Mouse (Mus musculus) forebrain, embryonic 14.5 days (tissue): ENCODE results near the gene 4930522H14Rik. TPM values are rescaled to one million over a fixed set of nuclear protein-coding genes. Genes with fewer than 3 reads are reported as not detected.

Experiments
- ATAC-seq: fragments of 200-750 bp; cut with Nextera tagmentation; 2 replicates; pipeline ENCODE4 v1.8.0; 2017; ENCODE audit warnings: mild to moderate bottlenecking, moderate library complexity
- DNase-seq: peaks from one replicate; pipeline ENCODE4 v3.0.0-alpha.2; 2015; ENCODE audit warnings: low spot score
- H3K27ac ChIP-seq: fragments of 300-500 bp; sonication (generic); 2 replicates; pipeline ENCODE4 v1.5.1; 2014; ENCODE audit warnings: low read depth, mild to moderate bottlenecking, control low read depth, low read length, moderate library complexity
- H3K27me3 ChIP-seq: fragments of 300-500 bp; sonication (generic); replicated peaks from 2 replicates; pipeline ENCODE4 v1.6.1; 2014; ENCODE audit warnings: low read length, control low read depth, mixed read lengths; ENCODE audit not compliant: control insufficient read depth, insufficient read depth
- H3K36me3 ChIP-seq: fragments of 300-500 bp; sonication (generic); 2 replicates; pipeline ENCODE4 v1.6.1; 2014; ENCODE audit warnings: low read length, control low read depth; ENCODE audit not compliant: control insufficient read depth, insufficient read depth
- H3K4me1 ChIP-seq: fragments of 300-500 bp; sonication (generic); 2 replicates; pipeline ENCODE4 v1.6.1; 2014; ENCODE audit warnings: antibody characterized with exemption, low read length, control low read depth; ENCODE audit not compliant: control insufficient read depth, insufficient read depth
- H3K4me2 ChIP-seq: fragments of 300-500 bp; sonication (generic); 2 replicates; pipeline ENCODE4 v1.6.1; 2014; ENCODE audit warnings: mild to moderate bottlenecking, control low read depth, low read length
- H3K4me3 ChIP-seq: fragments of 300-500 bp; sonication (generic); 2 replicates; pipeline ENCODE4 v1.5.1; 2014; ENCODE audit warnings: low read depth, low read length, control low read depth
- H3K9ac ChIP-seq: fragments of 300-500 bp; sonication (generic); 2 replicates; pipeline ENCODE4 v1.6.1; 2014; ENCODE audit warnings: mild to moderate bottlenecking, low read length, control low read depth, moderate library complexity
- H3K9me3 ChIP-seq: fragments of 300-500 bp; sonication (generic); replicated peaks from 2 replicates; pipeline ENCODE4 v1.6.1; 2016; ENCODE audit warnings: low read length, control low read depth, mixed read lengths; ENCODE audit not compliant: control insufficient read depth
- WGBS: fragments of 180-500 bp; shearing (Covaris S2); extraction: QIAGEN DNeasy Blood & Tissue Kit; methylation state at CpG from one replicate; pipeline ENCODE4 v1.1.7; 2014; 5-methylcytosine and 5-hydroxymethylcytosine counted together
- polyA plus RNA-seq: library from polyadenylated mRNA; unstranded; fragments of >200 nt; fragmentation: Nextera tagmentation; extraction: Ambion mirVana; gene quantifications from 2 replicates; pipeline ENCODE4 v1.2.1, GENCODE M21; 2014

The 4930522H14Rik gene
- polyA plus RNA-seq, 1 experiment from 2014 or later, result not detected

DNA sequence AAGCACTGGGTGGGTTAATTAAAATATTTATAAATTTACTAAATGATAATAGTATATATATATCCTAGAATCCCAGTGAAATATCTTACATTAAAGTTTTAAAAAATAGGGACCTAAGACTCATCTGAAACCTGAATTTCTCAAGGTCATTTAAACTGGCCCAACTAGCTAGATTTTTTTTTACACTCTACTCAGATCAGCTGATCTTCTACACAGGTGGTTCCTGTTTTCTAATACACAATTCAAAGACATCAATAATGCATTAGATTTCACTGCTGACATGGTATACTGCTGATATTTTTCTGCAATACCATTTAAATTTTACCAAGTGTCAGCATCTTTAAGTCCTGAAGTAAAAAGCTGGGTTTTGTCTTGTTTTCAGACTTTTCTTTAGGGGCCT lies 67.2 kb downstream of the 4930522H14Rik start:
- Histone ChIP-seq H3K4me3 (no peak overlapping the region), H3K36me3 (no peaks in the 10 kb centered on the region), H3K4me1 (no peaks in the 10 kb centered on the region), H3K9ac (no peak overlapping the region), H3K4me2 (no peak overlapping the region), H3K9me3 (no peaks in the 10 kb centered on the region), H3K27ac (no peak overlapping the region), H3K27me3 (no peaks in the 10 kb centered on the region)
- ATAC-seq (no peak), DNase-seq (no peak)

GRCm38 (mm10) chr4:109460421-109461179 lies 70.5 kb downstream of the 4930522H14Rik start:
- ATAC-seq, result no peak

DNA sequence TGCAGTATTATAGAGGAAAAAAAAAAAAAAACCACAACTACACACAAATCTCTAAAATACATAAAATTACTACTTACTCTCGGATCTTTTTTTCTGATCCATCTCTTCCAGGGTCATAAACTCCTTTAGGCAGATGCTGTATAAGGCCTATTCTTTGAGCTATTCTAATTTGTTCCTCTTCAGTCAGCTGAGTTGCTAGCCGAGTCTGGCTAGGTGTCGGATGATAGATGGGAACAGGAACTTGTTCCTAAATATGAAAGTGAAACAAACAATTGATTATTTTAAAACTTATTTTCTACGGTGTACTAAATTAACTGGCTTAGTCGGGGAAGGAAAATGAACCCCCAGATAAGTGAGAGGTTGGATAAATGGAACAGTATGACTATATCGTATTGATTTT lies 74.3 kb downstream of the 4930522H14Rik start:
- 93% methylated on average over 6 of the region's 6 CpGs for WGBS
- Histone ChIP-seq H3K9me3 (no peaks in the 10 kb centered on the region), H3K27ac (no peak overlapping the region), H3K9ac (no peak overlapping the region), H3K4me1 (no peaks in the 10 kb centered on the region), H3K27me3 (no peaks in the 10 kb centered on the region), H3K4me2 (no peak overlapping the region), H3K4me3 (no peak overlapping the region), H3K36me3 (peaks cover 8% of the 10 kb centered on the region)
- ATAC-seq, result no peak
- no peak for DNase-seq

More at GRCm38 (mm10) chr4:109460421-109461179, 70.5 kb downstream of the 4930522H14Rik start:
- Histone ChIP-seq H3K4me2 (no peak overlapping the region), H3K27me3 (no peaks in the 10 kb centered on the region), H3K36me3 (no peaks in the 10 kb centered on the region), H3K9me3 (no peaks in the 10 kb centered on the region), H3K27ac (no peak overlapping the region), H3K4me3 (no peak overlapping the region), H3K4me1 (no peaks in the 10 kb centered on the region), H3K9ac (no peak overlapping the region)
- DNase-seq, result no peak
- WGBS, result 80% methylated on average over 3 of the region's 3 CpGs

Other genes with a start within 250 kb of the 4930522H14Rik start
- 0.54 and 1.0 TPM in 2 replicates for gene Ttc39a, start 124.7 kb downstream of the 4930522H14Rik start, polyA plus RNA-seq
- 69.4 and 74.1 TPM in 2 replicates for gene Rnf11, start 46.6 kb downstream of the 4930522H14Rik start, polyA plus RNA-seq
- 9.9 and 10.4 TPM in 2 replicates for gene Cdkn2c, start 135.9 kb upstream of the 4930522H14Rik start, polyA plus RNA-seq
- gene Faf1, start 145.3 kb upstream of the 4930522H14Rik start, polyA plus RNA-seq, result 33.9 and 34.8 TPM in 2 replicates